Mouse (Mus musculus): ENCODE data around the gene Itprid2.

- TF ChIP-seq CTCF (IDR thresholded peaks at IDR 0.05; ENCODE audit: insufficient read depth, low read length) (no peak), POLR2A (IDR thresholded peaks at IDR 0.05; ENCODE audit: borderline replicate concordance, extremely low read depth, low read depth, low read length) (no peak)
Measured at GRCm38 (mm10) chr2:79690838-79691237, 55.7 kb downstream of the Itprid2 start.
